Mouse (Mus musculus) small intestine, adult 2 months (tissue): ENCODE measurements around the gene Pml.
A peak's percentile ranks its signal among the peaks of the same experiment; 100 is the strongest.

Source experiments
- CTCF ChIP-seq: fragments of 200-500 bp; IDR thresholded peaks from 2 replicates; pipeline ENCODE4 v1.5.1; 2012; ENCODE audit warnings: low read depth, mild to moderate bottlenecking, control low read depth, inconsistent platforms, low read length, moderate library complexity, mixed read lengths; ENCODE audit not compliant: insufficient replicate concordance, insufficient read length; ENCODE audit errors: extremely low read depth
- POLR2A ChIP-seq: fragments of 200-500 bp; IDR thresholded peaks from 2 replicates; pipeline ENCODE4 v1.6.1; 2012; ENCODE audit warnings: low read depth, mild to moderate bottlenecking, control low read depth, inconsistent platforms, low read length, moderate library complexity

- TF ChIP-seq CTCF = peak; percentile 81
- TF ChIP-seq POLR2A = peak; percentile 40; the same call in 1 of the 2 replicates
These were observed 3.6 kb upstream of the Pml start, which contains the start of gene Stoml1 for GRCm38 (mm10) chr9:58253033-58253804.
